Mouse (Mus musculus): ENCODE data around the gene Lpin2.

GRCm38 (mm10) chr17:71273901-71274300 lies 91.5 kb downstream of the Lpin2 start:
- TF ChIP-seq CTCF (IDR thresholded peaks at IDR 0.05; ENCODE audit: low read depth, low read length) (no peak), POLR2A (IDR thresholded peaks at IDR 0.05; ENCODE audit: borderline replicate concordance, low read depth, low read length) (no peak)
